Mouse (Mus musculus): ENCODE measurements around the gene Arhgap11a.
A peak's percentile ranks its signal among the peaks of the same experiment; 100 is the strongest.

The Arhgap11a gene

DNA sequence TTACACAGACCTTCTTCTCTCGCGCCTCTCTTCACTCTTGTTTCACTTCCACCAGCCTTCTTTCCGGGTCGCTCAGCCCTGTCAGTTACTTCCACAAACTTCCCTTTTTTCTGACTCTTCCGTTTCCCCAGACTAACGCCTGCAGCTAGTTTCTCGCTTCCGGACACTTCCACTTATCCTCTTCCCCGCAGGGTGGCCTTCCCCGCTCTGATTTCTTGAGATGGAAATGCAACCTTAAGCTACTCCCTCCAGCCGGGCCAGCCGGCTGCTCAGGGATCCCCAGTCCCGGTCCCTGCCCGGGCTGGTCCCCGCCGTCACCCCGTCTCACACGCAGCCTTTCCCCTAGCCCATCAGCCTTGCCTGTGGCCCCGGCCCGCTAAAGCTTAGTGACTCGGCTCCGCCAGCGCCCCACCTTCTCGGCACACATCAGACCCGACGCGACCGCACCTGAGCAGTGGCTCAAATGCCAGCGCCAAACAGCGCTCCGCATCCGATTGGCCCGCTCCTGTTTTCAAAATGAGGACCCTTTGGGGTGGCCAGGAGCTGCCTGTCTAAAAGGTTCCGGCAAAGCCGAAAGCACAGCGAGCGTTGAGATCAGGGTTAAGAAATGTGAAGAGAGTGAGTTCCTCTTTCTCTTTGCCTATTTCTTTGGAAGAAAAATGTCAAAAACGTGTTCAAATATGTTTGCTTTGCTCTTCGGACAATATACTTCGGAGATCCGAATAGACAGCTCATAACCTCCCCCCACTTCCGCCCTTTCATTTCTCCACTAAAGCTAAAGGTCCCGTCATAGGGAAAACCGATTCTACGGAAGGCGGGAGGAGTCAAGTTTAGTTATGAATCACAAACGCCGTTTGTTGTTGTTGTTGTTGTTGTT is at the start of gene Arhgap11a:
Arhgap11a (minus strand) TSS at position 417 of the 877 bp plus-strand sequence.
- peak; percentile 93 for DNase-seq

- no peak for DNase-seq
Observed at GRCm38 (mm10) chr2:113893385-113894122, 45.1 kb upstream of the Arhgap11a start.

- no peak for DNase-seq
Observed at GRCm38 (mm10) chr2:113887166-113887565, 38.7 kb upstream of the Arhgap11a start.

DNA sequence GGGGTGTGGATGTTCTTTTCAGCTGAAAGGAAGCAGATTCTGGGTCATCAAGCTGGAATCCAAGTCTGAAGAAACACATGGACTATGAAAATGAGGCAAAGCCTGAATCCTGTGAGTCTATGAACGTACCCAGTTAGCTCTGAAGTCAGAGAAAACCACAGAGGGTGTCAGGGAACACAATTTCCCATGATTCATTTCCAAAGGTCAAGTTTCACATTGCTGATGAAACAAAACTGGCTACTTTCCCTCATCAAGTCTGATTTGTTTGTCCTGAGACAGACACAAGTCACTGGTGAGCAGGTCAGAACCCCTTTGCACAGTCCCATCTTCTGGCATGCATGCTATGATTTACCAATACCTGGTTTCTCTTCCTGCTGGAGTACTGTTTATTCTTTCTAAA is 37.6 kb upstream of the Arhgap11a start:
- DNase-seq: no peak

DNA sequence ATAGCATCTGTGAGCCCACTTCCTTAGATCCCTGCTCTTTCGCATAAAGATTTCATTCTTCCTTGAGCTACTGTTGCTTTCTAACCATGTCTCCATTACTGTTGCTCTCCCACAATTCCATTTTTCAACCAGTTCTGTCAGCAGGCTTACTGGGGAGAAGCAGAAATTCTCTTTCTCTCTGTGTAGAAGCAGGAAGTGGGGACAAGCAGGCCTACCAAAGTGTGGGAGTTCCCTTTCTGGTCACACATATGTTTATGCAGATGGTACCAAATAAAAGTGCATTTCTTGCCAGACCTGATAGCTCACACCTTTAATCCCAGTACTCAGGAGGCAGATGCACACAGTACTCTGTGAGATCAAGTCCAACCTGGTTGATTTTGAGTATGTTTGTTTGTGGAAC is 21.7 kb upstream of the Arhgap11a start:
- DNase-seq: no peak

- DNase-seq: no peak
Observed at GRCm38 (mm10) chr2:113868404-113868803, 19.9 kb upstream of the Arhgap11a start.

DNA sequence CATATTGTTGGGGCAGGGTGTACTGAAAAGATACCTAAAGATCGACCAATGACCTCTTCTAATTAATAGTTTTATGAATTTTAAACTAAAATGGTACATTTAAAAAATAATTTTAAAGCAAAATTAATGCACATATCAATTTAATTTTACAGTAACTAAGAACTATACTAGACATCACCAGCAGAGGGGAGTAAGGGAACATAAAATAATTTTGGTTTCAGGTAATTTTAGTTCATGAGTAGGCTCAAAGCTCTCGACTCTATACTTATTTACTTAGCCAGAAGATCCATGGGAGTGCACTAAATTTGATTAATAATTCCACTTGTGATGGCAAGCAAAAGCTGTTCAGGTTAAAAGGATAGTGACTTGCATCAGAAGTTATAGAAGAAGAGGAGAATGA is 17.7 kb upstream of the Arhgap11a start:
- DNase-seq: no peak

GRCm38 (mm10) chr2:113849141-113849540 is 680 bp upstream of the Arhgap11a start:
- no peak for DNase-seq

- no peak for DNase-seq
Observed at GRCm38 (mm10) chr2:113847678-113848244, 700 bp downstream of the Arhgap11a start.

GRCm38 (mm10) chr2:113845081-113845480 is 3.4 kb downstream of the Arhgap11a start:
- no peak for DNase-seq

GRCm38 (mm10) chr2:113841656-113842437 is 6.6 kb downstream of the Arhgap11a start:
- DNase-seq: no peak

DNA sequence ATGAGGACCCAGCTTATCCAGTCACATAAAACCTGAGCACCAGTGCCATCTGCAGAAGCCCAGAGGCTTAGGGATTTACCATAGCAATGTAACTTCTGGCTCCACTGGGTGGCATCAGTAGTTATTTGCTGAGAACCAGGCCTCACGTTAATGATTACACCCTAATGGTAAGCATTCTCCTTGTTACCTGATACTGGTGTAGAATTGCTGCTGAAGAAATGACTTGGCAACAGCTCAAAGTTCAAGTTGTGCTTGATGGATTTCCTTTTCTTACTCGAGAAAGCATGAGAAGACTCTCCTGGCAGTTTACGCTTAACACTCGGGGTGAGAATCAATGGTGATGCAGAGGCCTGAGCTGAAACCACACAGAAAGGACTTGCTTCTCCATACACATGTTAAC is 9.0 kb downstream of the Arhgap11a start:
- no peak for DNase-seq

GRCm38 (mm10) chr2:113835219-113835618 is 13.2 kb downstream of the Arhgap11a start:
- DNase-seq: no peak

DNA sequence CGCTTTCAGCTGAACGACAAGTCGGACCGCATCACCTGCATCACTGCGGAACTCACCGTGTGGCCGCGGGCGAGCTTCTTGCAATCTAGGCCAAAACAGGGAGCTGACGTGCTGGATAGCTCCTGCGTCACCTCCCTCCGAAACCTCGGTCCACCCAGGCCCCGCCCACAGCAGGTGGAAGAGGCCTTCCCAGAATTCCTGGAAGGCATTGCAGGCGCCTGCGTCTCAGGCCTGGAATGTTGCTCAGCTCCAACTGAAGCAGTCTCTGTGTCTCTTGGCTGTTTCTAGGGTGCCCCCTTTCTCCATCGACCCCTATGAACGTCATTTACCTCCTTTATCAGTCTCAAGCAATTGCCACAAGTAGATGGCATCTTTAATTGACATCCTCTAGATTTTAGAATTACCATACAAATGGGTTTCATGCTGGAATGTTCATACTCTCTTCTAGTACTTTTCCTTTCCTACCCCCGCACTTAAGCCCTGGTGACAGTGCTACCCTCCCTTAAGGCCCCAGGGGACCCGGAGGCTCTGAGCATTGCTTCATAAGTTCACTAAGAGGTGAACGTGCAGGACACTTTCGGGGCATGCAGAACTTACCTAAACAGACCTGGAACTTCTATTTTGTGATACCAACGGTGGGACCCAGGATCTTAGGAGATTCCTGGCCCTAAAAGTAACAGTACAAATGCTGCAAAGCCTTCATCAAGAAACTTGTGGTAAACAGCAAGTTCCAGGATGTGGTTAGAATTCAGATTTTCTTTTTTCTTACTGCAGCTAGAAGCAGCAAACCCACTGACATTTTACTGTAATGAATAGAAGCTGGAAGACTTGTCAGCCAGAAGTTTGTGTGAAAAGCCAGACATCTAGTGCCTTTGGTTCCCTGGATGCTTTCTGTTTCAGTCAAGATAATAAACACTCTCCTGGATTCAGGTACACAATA is 19.2 kb downstream of the Arhgap11a start, which contains the start of gene Scg5:
Scg5 (minus strand) TSS at position 179 of the 940 bp plus-strand sequence.
- peak; percentile 24 for DNase-seq

DNA sequence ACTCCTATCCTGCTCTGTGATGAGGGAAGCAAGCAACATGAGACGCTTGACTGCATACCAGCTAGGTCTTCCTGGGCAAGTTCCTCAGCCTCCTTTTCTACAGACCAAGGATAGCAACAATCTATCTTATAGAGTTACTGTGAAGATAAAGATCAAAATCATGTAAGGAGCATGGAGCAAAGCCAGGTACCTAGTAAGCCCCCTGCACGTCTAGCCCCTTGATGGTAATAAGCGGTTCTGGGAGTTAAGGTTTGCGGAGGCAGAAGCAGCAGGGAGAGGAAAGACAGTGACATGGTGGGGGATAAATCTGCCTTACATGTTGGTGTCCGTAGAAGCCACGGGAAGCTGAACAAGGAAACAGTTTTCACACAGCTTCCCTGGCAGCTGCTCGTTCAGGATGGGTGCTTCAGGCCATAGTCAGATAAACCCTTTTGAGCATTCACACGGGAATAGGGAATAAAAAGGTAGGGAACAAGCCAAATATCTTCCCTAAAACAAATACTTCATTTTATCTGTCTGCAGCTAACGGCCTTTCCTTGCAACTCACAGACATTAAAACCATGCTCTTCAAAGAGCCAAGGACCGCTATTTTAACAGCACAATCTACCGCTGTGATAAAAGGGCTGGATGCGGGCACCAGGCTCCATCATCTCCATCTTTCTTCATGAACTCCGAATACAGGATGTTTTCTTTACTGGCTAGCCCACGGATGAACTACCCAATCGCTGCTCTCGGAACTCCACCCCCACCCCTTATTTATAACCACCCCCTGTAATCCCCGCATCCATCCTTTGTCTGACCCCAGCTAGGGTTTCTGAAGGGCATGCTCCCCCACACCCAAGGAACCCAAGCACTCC is 20.1 kb downstream of the Arhgap11a start:
- no peak for DNase-seq

- peak; percentile 21 for DNase-seq
Observed at GRCm38 (mm10) chr2:113823909-113824308, 24.6 kb downstream of the Arhgap11a start.

DNA sequence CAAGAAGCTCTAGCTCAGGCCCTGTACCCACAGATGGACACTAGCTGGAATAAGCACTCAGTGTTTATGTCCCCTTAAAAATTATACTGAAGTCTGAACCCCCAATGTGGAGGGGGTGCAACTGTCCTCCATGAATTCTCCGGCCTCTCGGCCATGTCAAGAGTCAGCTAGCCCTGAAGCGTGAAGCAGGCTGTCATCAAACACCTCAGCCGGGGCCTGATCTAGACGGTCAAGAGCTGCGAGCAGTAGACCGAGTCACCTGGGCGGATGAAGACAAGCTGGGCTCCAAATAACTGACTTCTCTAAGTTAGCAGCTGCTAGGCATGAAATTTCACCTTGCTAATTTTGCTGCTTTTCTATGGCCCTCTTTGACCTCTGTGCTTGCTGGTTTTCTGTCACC is 26.1 kb downstream of the Arhgap11a start:
- no peak for DNase-seq

DNA sequence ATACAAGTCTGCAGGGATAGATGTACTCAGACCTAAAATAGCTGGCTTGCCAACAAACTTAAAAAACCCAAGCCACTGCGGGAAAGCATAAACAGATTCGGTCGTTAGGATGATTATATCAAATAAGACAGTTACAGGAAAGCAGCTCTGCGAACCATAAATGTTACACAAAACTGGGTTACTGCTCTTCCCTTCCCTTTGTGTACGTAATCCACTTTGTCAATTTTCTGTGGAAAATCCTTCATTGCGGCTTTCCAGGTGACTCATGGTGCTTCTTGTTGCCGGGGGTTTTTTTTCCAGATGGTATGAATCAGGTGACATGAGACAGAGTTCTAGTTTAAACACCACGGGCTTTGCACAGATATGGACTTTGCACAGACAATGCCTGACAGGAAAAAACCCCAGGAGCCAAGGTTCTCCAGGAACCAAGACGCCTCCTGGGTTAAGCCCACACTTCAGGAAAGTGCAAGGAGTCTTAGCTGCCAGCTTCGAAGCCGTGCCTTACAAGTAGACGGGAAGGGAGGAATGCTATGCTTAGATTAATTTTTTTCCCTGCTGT is 27.2 kb downstream of the Arhgap11a start:
- no peak for DNase-seq

DNA sequence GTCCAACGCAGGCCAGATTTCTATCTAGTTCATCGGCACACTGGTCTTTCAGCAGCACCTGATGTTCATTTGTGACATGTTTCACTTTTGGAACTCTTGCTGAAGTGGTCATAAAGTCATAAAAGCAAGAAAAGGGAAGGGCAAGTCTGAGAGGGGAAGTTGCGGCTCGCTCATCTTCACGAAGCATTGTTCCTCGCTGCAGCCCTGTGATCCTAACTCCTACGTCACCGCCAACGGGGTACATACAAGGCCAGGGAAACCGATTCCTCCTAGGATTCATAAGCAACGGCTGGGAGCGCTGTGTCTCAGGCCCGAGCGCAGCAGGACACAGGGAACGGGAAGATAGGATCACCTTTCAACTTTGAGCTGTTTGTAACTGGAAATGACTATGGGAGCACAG is 28.3 kb downstream of the Arhgap11a start:
- DNase-seq: no peak

All from thymus, postnatal 25 days (tissue).